Mouse (Mus musculus) ES-E14 (cell line): ENCODE measurements around the gene Ttc30a1. TPM values are rescaled to one million over a fixed set of nuclear protein-coding genes. Genes with fewer than 3 reads are reported as not detected.
"Not testable (repeated sequence)": the region's sequence is repeated elsewhere in the genome, so short reads cannot be mapped to it uniquely, and the experiment has no call there.

Experiments
- DNase-seq: peaks from one replicate; pipeline ENCODE4 v3.0.0-alpha.2; 2013; ENCODE audit warnings: low read depth, low spot score
- H3K27ac ChIP-seq: 2 replicates; pipeline ENCODE4 v1.5.1; 2012; ENCODE audit warnings: low read depth, mild to moderate bottlenecking, low read length, moderate library complexity, mixed read lengths; ENCODE audit not compliant: poor library complexity, insufficient read depth, severe bottlenecking
- H3K36me3 ChIP-seq: 2 replicates; pipeline ENCODE4 v1.6.1; 2012; ENCODE audit warnings: mild to moderate bottlenecking, low read length, moderate library complexity, mixed read lengths; ENCODE audit not compliant: control insufficient read depth, poor library complexity, insufficient read depth, severe bottlenecking
- H3K4me1 ChIP-seq, 2 experiments: fragments of 150-350 bp in 1 of 2; sonication (generic) in 1 of 2; 2 replicates each; pipeline ENCODE4 v1.6.1; 2012; ENCODE audit warnings: low read length in 2 of 2, mild to moderate bottlenecking in 1 of 2, mixed read lengths in 1 of 2; ENCODE audit not compliant: control insufficient read depth in 2 of 2, insufficient read depth in 2 of 2, poor library complexity in 1 of 2
- H3K4me3 ChIP-seq, 2 experiments: fragments of 150-350 bp in 1 of 2; sonication (generic) in 1 of 2; 2 replicates each; pipeline ENCODE4 v1.5.1; 2012; ENCODE audit warnings: low read length in 2 of 2, low read depth in 1 of 2, mild to moderate bottlenecking in 1 of 2, mixed read lengths in 1 of 2; ENCODE audit not compliant: insufficient read depth in 1 of 2, poor library complexity in 1 of 2, severe bottlenecking in 1 of 2
- H3K9ac ChIP-seq: 2 replicates; pipeline ENCODE4 v1.6.1; 2012; ENCODE audit warnings: low read depth, mild to moderate bottlenecking, low read length, mixed read lengths; ENCODE audit not compliant: poor library complexity, insufficient read depth, severe bottlenecking
- H3K9me3 ChIP-seq: fragments of 150-350 bp; sonication (generic); 2 replicates; pipeline ENCODE4 v1.6.1; 2012; ENCODE audit warnings: low read depth, mild to moderate bottlenecking, low read length; ENCODE audit not compliant: control insufficient read depth, insufficient read depth
- CHD2 ChIP-seq: IDR thresholded peaks from 2 replicates; pipeline ENCODE4 v1.6.1; 2014; ENCODE audit warnings: mild to moderate bottlenecking, low read depth, low read length, inconsistent platforms
- HCFC1 ChIP-seq: IDR thresholded peaks from 2 replicates; pipeline ENCODE4 v1.6.1; 2012; ENCODE audit warnings: low read length, inconsistent platforms, borderline replicate concordance; ENCODE audit not compliant: insufficient read depth
- MAFK ChIP-seq: IDR thresholded peaks from 2 replicates; pipeline ENCODE4 v1.6.1; 2014; ENCODE audit warnings: mild to moderate bottlenecking, low read depth, low read length, inconsistent platforms; ENCODE audit not compliant: insufficient read depth
- ZC3H11A ChIP-seq: IDR thresholded peaks from 2 replicates; pipeline ENCODE4 v1.6.1; 2012; ENCODE audit warnings: low read depth, mild to moderate bottlenecking, inconsistent platforms, low read length, borderline replicate concordance
- ZNF384 ChIP-seq: IDR thresholded peaks from 2 replicates; pipeline ENCODE4 v1.6.1; 2012; ENCODE audit warnings: low read depth, low read length, inconsistent platforms
- in situ Hi-C, 2 experiments: fragments of 600-800 bp; cut with MboI; formaldehyde crosslinking; loops; one replicate each; pipeline ENCODE4 v1.15.1; 2025; ENCODE audit warnings: low sequenced_read_pairs in 2 of 2, inconsistent platforms in 1 of 2; ENCODE audit not compliant: unreplicated experiment in 2 of 2
- total RNA-seq: library from RNA; depleted of rRNA; stranded (reverse); fragments of 300-350 nt; gene quantifications from 2 replicates; pipeline ENCODE4 v1.2.3, GENCODE M21; 2012; rRNA removed

The Ttc30a1 gene
- total RNA-seq = 4.7 and 6.1 TPM in 2 replicates

- H3K36me3 ChIP-seq, H3K4me1 ChIP-seq, H3K9me3 ChIP-seq, in situ Hi-C loops, H3K27ac ChIP-seq: not testable (repeated sequence)
- H3K9ac ChIP-seq = peak within 1 kb of the TSS; percentile 84
- DNase-seq = peak; percentile 74
- peak within 1 kb of the TSS; percentile 78 to 82 for H3K4me3 ChIP-seq
- peak; percentile 97 for TF ChIP-seq HCFC1
These were observed at the start of gene Ttc30a1 for GRCm38 (mm10) chr2:75981440-75982081. TSS of gene Ttc30a1 (minus strand) at chr2:75981967.

GRCm38 (mm10) chr2:76030080-76030479 lies 48.3 kb upstream of the Ttc30a1 start:
- TF ChIP-seq ZNF384 (no peak), MAFK (no peak), HCFC1 (no peak), ZC3H11A (no peak), CHD2 (no peak)
- Histone ChIP-seq H3K9me3 (no peaks in the 10 kb centered on the region), H3K27ac (no peak overlapping the region), H3K4me1 (peaks cover 3 to 8% of the 10 kb centered on the region in 2 experiments; a peak in 1 of 4 replicates), H3K36me3 (no peaks in the 10 kb centered on the region), H3K4me3 (no peak overlapping the region), H3K9ac (no peak overlapping the region)
- DNase-seq = no peak
- in situ Hi-C loops = no loop called here

GRCm38 (mm10) chr2:76029081-76029901 lies 47.5 kb upstream of the Ttc30a1 start:
- Histone ChIP-seq H3K36me3 (no peaks in the 10 kb centered on the region), H3K27ac (no peak overlapping the region), H3K9ac (no peak overlapping the region), H3K4me3 (no peak overlapping the region), H3K9me3 (no peaks in the 10 kb centered on the region), H3K4me1 (peaks cover 3 to 8% of the 10 kb centered on the region in 2 experiments; a peak in 1 of 4 replicates)
- TF ChIP-seq MAFK (no peak), CHD2 (no peak), ZNF384 (no peak), ZC3H11A (no peak), HCFC1 (no peak)
- no peak for DNase-seq
- in situ Hi-C loops = no loop called here

GRCm38 (mm10) chr2:76016890-76017289 lies 35.1 kb upstream of the Ttc30a1 start:
- in situ Hi-C loops = no loop called here
- H3K9me3 ChIP-seq = no peaks in the 10 kb centered on the region
- no peak overlapping the region for H3K9ac ChIP-seq
- DNase-seq = no peak
- no peak overlapping the region for H3K27ac ChIP-seq
- TF ChIP-seq HCFC1 = no peak
- TF ChIP-seq MAFK = no peak
- TF ChIP-seq ZNF384 = no peak
- no peak for TF ChIP-seq CHD2
- no peak overlapping the region for H3K4me3 ChIP-seq
- no peaks in the 10 kb centered on the region for H3K36me3 ChIP-seq
- H3K4me1 ChIP-seq = 0 out of 4 replicates have a peak, but pooled peaks cover 0 to 5% of the 10 kb centered on the region in 2 experiments

GRCm38 (mm10) chr2:76016136-76016535 lies 34.4 kb upstream of the Ttc30a1 start:
- H3K27ac ChIP-seq = no peak overlapping the region
- TF ChIP-seq ZC3H11A (no peak), HCFC1 (no peak), ZNF384 (no peak), MAFK (no peak), CHD2 (no peak)
- DNase-seq = no peak

More at GRCm38 (mm10) chr2:76016136-76016535, 34.4 kb upstream of the Ttc30a1 start:
- H3K36me3 ChIP-seq = no peaks in the 10 kb centered on the region
- in situ Hi-C loops = no loop called here
- H3K9me3 ChIP-seq = no peaks in the 10 kb centered on the region
- H3K9ac ChIP-seq = no peak overlapping the region
- peaks cover 0 to 2% of the 10 kb centered on the region in 2 experiments; a peak in 1 of 4 replicates for H3K4me1 ChIP-seq
- no peak overlapping the region for H3K4me3 ChIP-seq
